Mouse (Mus musculus): ENCODE results near the gene Fam234b. TPM values are rescaled to one million over a fixed set of nuclear protein-coding genes. Genes with fewer than 3 reads are reported as not detected.

Gene Fam234b
- polyA plus RNA-seq, 1 experiment from 2014 or later, result 29.1 TPM

- no peak overlapping the region for H3K9ac ChIP-seq (ENCODE audit: low read length)
- no peak overlapping the region for H3K4me2 ChIP-seq (ENCODE audit: low read depth, low read length)
- WGBS, result 56% methylated on average over 6 of the region's 6 CpGs
- ATAC-seq (ENCODE audit: insufficient read depth, low FRiP score), result no peak
- H3K9me3 ChIP-seq (replicated peaks; ENCODE audit: control insufficient read depth, low read length), result no peaks in the 10 kb centered on the region
- H3K36me3 ChIP-seq (ENCODE audit: control insufficient read depth, insufficient read depth, low read length), result no peaks in the 10 kb centered on the region
- no peaks in the 10 kb centered on the region for H3K27me3 ChIP-seq (ENCODE audit: control insufficient read depth, insufficient read depth, low read length)
- no peak overlapping the region for H3K4me3 ChIP-seq (replicated peaks; ENCODE audit: low read length)
- no peaks in the 10 kb centered on the region for H3K4me1 ChIP-seq (ENCODE audit: control insufficient read depth, insufficient read depth, low read length)
- H3K27ac ChIP-seq (ENCODE audit: low read length), result no peak overlapping the region
Observed at GRCm38 (mm10) chr6:135223786-135224416, 26.1 kb downstream of the Fam234b start.

GRCm38 (mm10) chr6:135228465-135228941, 30.7 kb downstream of the Fam234b start:
- H3K4me2 ChIP-seq (ENCODE audit: low read depth, low read length), result no peak overlapping the region
- H3K4me1 ChIP-seq (ENCODE audit: control insufficient read depth, insufficient read depth, low read length), result no peaks in the 10 kb centered on the region
- H3K27me3 ChIP-seq (ENCODE audit: control insufficient read depth, insufficient read depth, low read length), result no peaks in the 10 kb centered on the region
- no peak overlapping the region for H3K4me3 ChIP-seq (replicated peaks; ENCODE audit: low read length)
- no peaks in the 10 kb centered on the region for H3K9me3 ChIP-seq (replicated peaks; ENCODE audit: control insufficient read depth, low read length)
- H3K9ac ChIP-seq (ENCODE audit: low read length), result no peak overlapping the region
- 65% methylated on average over 10 of the region's 10 CpGs for WGBS
- peak; percentile 31; the same call in 1 of the 2 replicates for ATAC-seq (ENCODE audit: insufficient read depth, low FRiP score)
- no peaks in the 10 kb centered on the region for H3K36me3 ChIP-seq (ENCODE audit: control insufficient read depth, insufficient read depth, low read length)
- H3K27ac ChIP-seq (ENCODE audit: low read length), result no peak overlapping the region

- ATAC-seq (ENCODE audit: insufficient read depth, low FRiP score), result no peak
- H3K4me1 ChIP-seq (ENCODE audit: control insufficient read depth, insufficient read depth, low read length), result no peaks in the 10 kb centered on the region
- no peak overlapping the region for H3K27ac ChIP-seq (ENCODE audit: low read length)
- no peaks in the 10 kb centered on the region for H3K36me3 ChIP-seq (ENCODE audit: control insufficient read depth, insufficient read depth, low read length)
- 87% methylated on average over 6 of the region's 6 CpGs for WGBS
- H3K4me3 ChIP-seq (replicated peaks; ENCODE audit: low read length), result no peak overlapping the region
- H3K27me3 ChIP-seq (ENCODE audit: control insufficient read depth, insufficient read depth, low read length), result no peaks in the 10 kb centered on the region
- no peak overlapping the region for H3K4me2 ChIP-seq (ENCODE audit: low read depth, low read length)
- no peaks in the 10 kb centered on the region for H3K9me3 ChIP-seq (replicated peaks; ENCODE audit: control insufficient read depth, low read length)
- H3K9ac ChIP-seq (ENCODE audit: low read length), result no peak overlapping the region
Observed at GRCm38 (mm10) chr6:135230586-135230985, 32.8 kb downstream of the Fam234b start.

GRCm38 (mm10) chr6:135232443-135233182, 34.8 kb downstream of the Fam234b start:
- no peak for ATAC-seq (ENCODE audit: insufficient read depth, low FRiP score)
- 83% methylated on average over 12 of the region's 12 CpGs for WGBS
- H3K4me2 ChIP-seq (ENCODE audit: low read depth, low read length), result no peak overlapping the region
- no peak overlapping the region for H3K4me3 ChIP-seq (replicated peaks; ENCODE audit: low read length)
- no peaks in the 10 kb centered on the region for H3K9me3 ChIP-seq (replicated peaks; ENCODE audit: control insufficient read depth, low read length)
- no peak overlapping the region for H3K9ac ChIP-seq (ENCODE audit: low read length)
- no peak overlapping the region for H3K27ac ChIP-seq (ENCODE audit: low read length)
- no peaks in the 10 kb centered on the region for H3K4me1 ChIP-seq (ENCODE audit: control insufficient read depth, insufficient read depth, low read length)
- H3K36me3 ChIP-seq (ENCODE audit: control insufficient read depth, insufficient read depth, low read length), result no peaks in the 10 kb centered on the region
- H3K27me3 ChIP-seq (ENCODE audit: control insufficient read depth, insufficient read depth, low read length), result no peaks in the 10 kb centered on the region

GRCm38 (mm10) chr6:135235742-135236141, 38.0 kb downstream of the Fam234b start:
- Histone ChIP-seq H3K9me3 (replicated peaks; ENCODE audit: control insufficient read depth, low read length) (no peaks in the 10 kb centered on the region), H3K27me3 (ENCODE audit: control insufficient read depth, insufficient read depth, low read length) (no peaks in the 10 kb centered on the region), H3K36me3 (ENCODE audit: control insufficient read depth, insufficient read depth, low read length) (no peaks in the 10 kb centered on the region), H3K4me1 (ENCODE audit: control insufficient read depth, insufficient read depth, low read length) (no peaks in the 10 kb centered on the region), H3K4me3 (replicated peaks; ENCODE audit: low read length) (no peak overlapping the region), H3K27ac (ENCODE audit: low read length) (no peak overlapping the region), H3K9ac (ENCODE audit: low read length) (no peak overlapping the region), H3K4me2 (ENCODE audit: low read depth, low read length) (no peak overlapping the region)
- no peak for ATAC-seq (ENCODE audit: insufficient read depth, low FRiP score)
- WGBS, result 88% methylated on average over 3 of the region's 3 CpGs

- Histone ChIP-seq H3K4me2 (ENCODE audit: low read depth, low read length) (no peak overlapping the region), H3K36me3 (ENCODE audit: control insufficient read depth, insufficient read depth, low read length) (no peaks in the 10 kb centered on the region), H3K9me3 (replicated peaks; ENCODE audit: control insufficient read depth, low read length) (no peaks in the 10 kb centered on the region), H3K4me3 (replicated peaks; ENCODE audit: low read length) (no peak overlapping the region), H3K27me3 (ENCODE audit: control insufficient read depth, insufficient read depth, low read length) (no peaks in the 10 kb centered on the region), H3K9ac (ENCODE audit: low read length) (no peak overlapping the region), H3K27ac (ENCODE audit: low read length) (no peak overlapping the region), H3K4me1 (ENCODE audit: control insufficient read depth, insufficient read depth, low read length) (no peaks in the 10 kb centered on the region)
- 81% methylated on average over 3 of the region's 3 CpGs for WGBS
- no peak for ATAC-seq (ENCODE audit: insufficient read depth, low FRiP score)
Observed at GRCm38 (mm10) chr6:135236576-135236975, 38.8 kb downstream of the Fam234b start.

GRCm38 (mm10) chr6:135237326-135237725, 39.5 kb downstream of the Fam234b start:
- 0 out of 2 replicates have a peak, but pooled peaks have one; percentile 15 for ATAC-seq (ENCODE audit: insufficient read depth, low FRiP score)
- H3K9ac ChIP-seq (ENCODE audit: low read length), result no peak overlapping the region
- WGBS, result 53% methylated on average over 14 of the region's 14 CpGs
- no peaks in the 10 kb centered on the region for H3K4me1 ChIP-seq (ENCODE audit: control insufficient read depth, insufficient read depth, low read length)
- H3K4me2 ChIP-seq (ENCODE audit: low read depth, low read length), result no peak overlapping the region
- H3K9me3 ChIP-seq (replicated peaks; ENCODE audit: control insufficient read depth, low read length), result no peaks in the 10 kb centered on the region
- H3K36me3 ChIP-seq (ENCODE audit: control insufficient read depth, insufficient read depth, low read length), result no peaks in the 10 kb centered on the region
- H3K27me3 ChIP-seq (ENCODE audit: control insufficient read depth, insufficient read depth, low read length), result no peaks in the 10 kb centered on the region
- H3K27ac ChIP-seq (ENCODE audit: low read length), result no peak overlapping the region
- H3K4me3 ChIP-seq (replicated peaks; ENCODE audit: low read length), result no peak overlapping the region

- H3K4me2 ChIP-seq (ENCODE audit: low read depth, low read length), result no peak overlapping the region
- WGBS, result 50% methylated on average over 4 of the region's 4 CpGs
- H3K36me3 ChIP-seq (ENCODE audit: control insufficient read depth, insufficient read depth, low read length), result no peaks in the 10 kb centered on the region
- no peaks in the 10 kb centered on the region for H3K27me3 ChIP-seq (ENCODE audit: control insufficient read depth, insufficient read depth, low read length)
- H3K9me3 ChIP-seq (replicated peaks; ENCODE audit: control insufficient read depth, low read length), result no peaks in the 10 kb centered on the region
- ATAC-seq (ENCODE audit: insufficient read depth, low FRiP score), result no peak
- H3K4me3 ChIP-seq (replicated peaks; ENCODE audit: low read length), result no peak overlapping the region
- no peak overlapping the region for H3K27ac ChIP-seq (ENCODE audit: low read length)
- no peak overlapping the region for H3K9ac ChIP-seq (ENCODE audit: low read length)
- no peaks in the 10 kb centered on the region for H3K4me1 ChIP-seq (ENCODE audit: control insufficient read depth, insufficient read depth, low read length)
Observed at GRCm38 (mm10) chr6:135238211-135238610, 40.4 kb downstream of the Fam234b start.

GRCm38 (mm10) chr6:135240361-135240760, 42.6 kb downstream of the Fam234b start:
- WGBS, result 90% methylated on average over 8 of the region's 8 CpGs
- no peaks in the 10 kb centered on the region for H3K4me1 ChIP-seq (ENCODE audit: control insufficient read depth, insufficient read depth, low read length)
- H3K4me2 ChIP-seq (ENCODE audit: low read depth, low read length), result no peak overlapping the region
- no peaks in the 10 kb centered on the region for H3K27me3 ChIP-seq (ENCODE audit: control insufficient read depth, insufficient read depth, low read length)
- no peak for ATAC-seq (ENCODE audit: insufficient read depth, low FRiP score)
- H3K9me3 ChIP-seq (replicated peaks; ENCODE audit: control insufficient read depth, low read length), result no peaks in the 10 kb centered on the region
- no peak overlapping the region for H3K27ac ChIP-seq (ENCODE audit: low read length)
- no peak overlapping the region for H3K4me3 ChIP-seq (replicated peaks; ENCODE audit: low read length)
- H3K36me3 ChIP-seq (ENCODE audit: control insufficient read depth, insufficient read depth, low read length), result no peaks in the 10 kb centered on the region
- H3K9ac ChIP-seq (ENCODE audit: low read length), result no peak overlapping the region

Measured in stomach, embryonic 16.5 days (tissue).